In the genomic region with DNA sequence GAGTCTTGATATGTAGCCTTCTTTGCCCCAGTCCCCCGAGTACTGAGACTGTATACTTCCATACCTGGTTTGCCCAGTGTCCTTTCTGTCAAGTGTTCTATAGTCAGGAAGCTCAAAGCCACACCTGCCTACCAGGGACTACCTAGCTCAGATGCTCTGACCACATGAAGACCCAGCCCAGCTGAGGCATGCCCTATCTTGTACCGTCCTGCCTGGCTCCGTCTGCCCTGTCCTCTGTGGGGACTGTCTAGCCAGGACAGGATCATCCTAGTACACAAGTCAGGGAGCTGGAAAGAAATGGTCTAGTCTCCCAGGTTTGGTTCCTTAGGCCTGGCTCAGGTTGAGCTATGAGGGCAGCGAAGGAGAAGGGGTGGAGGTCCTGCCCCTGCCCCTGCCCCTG, we compare ENCODE assay signal across 26 mouse cellular contexts. TPM values are rescaled to one million over a fixed set of nuclear protein-coding genes. Genes with fewer than 3 reads are reported as not detected.
DNase-seq lines count a peak whose midpoint lies in the region; ATAC-seq and TF ChIP-seq lines count a peak whose summit lies in the region.
"Had no signal": no experiment of that assay in that cellular context is flagged by ENCODE, and none has a peak within 500 bp of the region (broad histone marks: within the 10 kb centered on the region; RNA-seq: fewer than 3 reads in every experiment).

No protein-coding gene starts in this region.

- no peak overlapping the region for H3K4me2 ChIP-seq in heart, embryonic 11.5 days
- no peak overlapping the region for H3K4me2 ChIP-seq in heart, embryonic 15.5 days
- H3K4me2 ChIP-seq in heart, postnatal 0 days (ENCODE audit: low read depth, low read length), result no peak overlapping the region

- H3K36me3 ChIP-seq in heart, embryonic 11.5 days (ENCODE audit: control insufficient read depth, insufficient read depth, low read length), result peaks cover 2% of the 10 kb centered on the region; the same call in 1 of the 2 replicates
- H3K36me3 ChIP-seq in heart, embryonic 15.5 days, result 0 out of 2 replicates have a peak, but pooled peaks cover 2% of the 10 kb centered on the region
- H3K36me3 ChIP-seq in heart, postnatal 0 days (replicated peaks; ENCODE audit: control insufficient read depth, insufficient read depth, low read length), result 0 out of 2 replicates have a peak, but pooled peaks cover 4% of the 10 kb centered on the region
- no peaks in the 10 kb centered on the region for H3K36me3 ChIP-seq in kidney, adult 2 months (ENCODE audit: control insufficient read depth, insufficient read depth, low read length)
- H3K36me3 ChIP-seq: embryonic facial prominence, embryonic 15.5 days; forebrain, embryonic 10.5 days; forebrain, embryonic 15.5 days; G1E; hindbrain, embryonic 15.5 days had no signal

- no peak for TF ChIP-seq CTCF in gastrocnemius, adult 2 months (IDR thresholded peaks at IDR 0.05)
- no peak for TF ChIP-seq CTCF in heart, postnatal 0 days (IDR thresholded peaks at IDR 0.05; ENCODE audit: low read depth)
- no peak for TF ChIP-seq CTCF in kidney, adult 2 months (conservative IDR thresholded peaks at IDR 0.05; ENCODE audit: insufficient read depth, insufficient read length, low read depth, low read length)

- H3K27ac ChIP-seq in gastrocnemius, adult 2 months, result peak overlapping the region; percentile 82
- H3K27ac ChIP-seq in heart, embryonic 11.5 days (ENCODE audit: low read depth, low read length), result peak overlapping the region; percentile 32
- H3K27ac ChIP-seq in heart, embryonic 15.5 days, result peak overlapping the region; percentile 72
- H3K27ac ChIP-seq in heart, postnatal 0 days (ENCODE audit: low read depth), result peak overlapping the region; percentile 74
- no peak overlapping the region for H3K27ac ChIP-seq in kidney, adult 2 months (ENCODE audit: insufficient read depth, low read depth, low read length)
- H3K27ac ChIP-seq: embryonic facial prominence, embryonic 15.5 days; forebrain, embryonic 10.5 days; forebrain, embryonic 15.5 days; hindbrain, embryonic 15.5 days had no signal

- H3K9ac ChIP-seq in heart, embryonic 11.5 days (ENCODE audit: low read depth, low read length), result 0 out of 2 replicates have a peak overlapping the region, but pooled peaks have one; percentile 56
- peak overlapping the region; percentile 29; the same call in 1 of the 2 replicates for H3K9ac ChIP-seq in heart, embryonic 15.5 days
- H3K9ac ChIP-seq in heart, postnatal 0 days (replicated peaks; ENCODE audit: low read depth, low read length), result no peak overlapping the region
- H3K9ac ChIP-seq: embryonic facial prominence, embryonic 15.5 days had no signal

- intact Hi-C loops in gastrocnemius, adult 2 months (cut with DNase I), result no loop called here
- intact Hi-C loops in heart, postnatal 25 days (cut with DNase I), result loop anchor here (5.0 kb wide), 1 partner anchor 111 kb away; no protein-coding TSS in a partner anchor

- no peak for TF ChIP-seq POLR2A in kidney, adult 2 months (IDR thresholded peaks at IDR 0.05; ENCODE audit: low read depth, low read length)

- peak; percentile 15; the same call in 1 of the 2 replicates for TF ChIP-seq EP300 in heart, postnatal 0 days (IDR thresholded peaks at IDR 0.05; ENCODE audit: low read depth)

- DNase-seq in gastrocnemius, adult 2 months, result no peak
- no peak for DNase-seq in gastrocnemius, adult 8-10 months (ENCODE audit: low spot score in 2 of 2)
- DNase-seq in heart, postnatal 25 days (ENCODE audit: low spot score), result no peak
- no peak for DNase-seq in heart, adult 18-20 months
- DNase-seq in heart, postnatal 0 days (ENCODE audit: low spot score), result no peak
- no peak for DNase-seq in kidney, adult 2 months
- DNase-seq: adrenal gland, adult 8-10 months; adrenal gland, postnatal 36 days; B cell, adult 2 months; cerebellum, postnatal 10 days; gastrocnemius, postnatal 14 days; kidney, adult 8-10 months had no signal

- ATAC-seq in heart, embryonic 11.5 days (replicated peaks; ENCODE audit: insufficient number of reproducible peaks, low FRiP score, low TSS enrichment), result no peak
- no peak; the same call in 1 of the 2 replicates for ATAC-seq in heart, embryonic 15.5 days (replicated peaks; ENCODE audit: insufficient number of reproducible peaks, insufficient read depth, low FRiP score, low read depth)
- no peak for ATAC-seq in heart, postnatal 0 days (ENCODE audit: insufficient read depth, low read depth)
- ATAC-seq: CD4-positive, CD25-positive, alpha-beta regulatory T cell, adult 4 months; forebrain, embryonic 15.5 days; intestine, embryonic 16.5 days had no signal

- no peaks in the 10 kb centered on the region for H3K9me3 ChIP-seq in heart, embryonic 11.5 days (replicated peaks; ENCODE audit: control insufficient read depth, low read length)
- H3K9me3 ChIP-seq in heart, embryonic 15.5 days (replicated peaks), result no peaks in the 10 kb centered on the region
- H3K9me3 ChIP-seq in heart, postnatal 0 days (replicated peaks; ENCODE audit: control insufficient read depth, low read length), result no peaks in the 10 kb centered on the region
- H3K9me3 ChIP-seq: embryonic facial prominence, embryonic 15.5 days; forebrain, embryonic 10.5 days; forebrain, embryonic 15.5 days; G1E; hindbrain, embryonic 15.5 days had no signal

- H3K27me3 ChIP-seq in heart, embryonic 11.5 days (ENCODE audit: control insufficient read depth, insufficient read depth, low read length), result no peaks in the 10 kb centered on the region
- no peaks in the 10 kb centered on the region for H3K27me3 ChIP-seq in heart, embryonic 15.5 days
- no peaks in the 10 kb centered on the region for H3K27me3 ChIP-seq in heart, postnatal 0 days (ENCODE audit: control insufficient read depth, insufficient read depth, low read length)
- H3K27me3 ChIP-seq in kidney, adult 2 months (replicated peaks; ENCODE audit: control insufficient read depth, insufficient read depth, low read length), result no peaks in the 10 kb centered on the region
- H3K27me3 ChIP-seq: forebrain, embryonic 15.5 days; hindbrain, embryonic 15.5 days had no signal

- H3K4me1 ChIP-seq in heart, embryonic 11.5 days (ENCODE audit: control insufficient read depth, insufficient read depth, low read length), result peaks cover 70% of the 10 kb centered on the region
- H3K4me1 ChIP-seq in heart, embryonic 15.5 days (replicated peaks), result peaks cover 93% of the 10 kb centered on the region
- peaks cover 42% of the 10 kb centered on the region for H3K4me1 ChIP-seq in heart, postnatal 0 days (ENCODE audit: control insufficient read depth, insufficient read depth)
- no peaks in the 10 kb centered on the region for H3K4me1 ChIP-seq in kidney, adult 2 months (ENCODE audit: control insufficient read depth, insufficient read depth, low read length)
- H3K4me1 ChIP-seq: hindbrain, embryonic 15.5 days had no signal

- H3K4me3 ChIP-seq in gastrocnemius, adult 2 months, result peak overlapping the region; percentile 38
- H3K4me3 ChIP-seq in heart, embryonic 11.5 days (ENCODE audit: low read depth, low read length), result no peak overlapping the region
- H3K4me3 ChIP-seq in heart, embryonic 15.5 days, result no peak overlapping the region
- no peak overlapping the region for H3K4me3 ChIP-seq in heart, postnatal 0 days (ENCODE audit: low read depth, low read length)
- H3K4me3 ChIP-seq in kidney, adult 2 months (ENCODE audit: insufficient read depth, low read depth, low read length), result no peak overlapping the region
- H3K4me3 ChIP-seq: erythroblast, embryonic 14.5 days had no signal

- WGBS in heart, embryonic 11.5 days (ENCODE audit: insufficient replicate concordance), result 59% methylated on average over 4 of the region's 4 CpGs
- 44% methylated on average over 4 of the region's 4 CpGs for WGBS in heart, embryonic 15.5 days
- 48% methylated on average over 4 of the region's 4 CpGs for WGBS in heart, postnatal 0 days
- WGBS in kidney, adult 2 months, result 80% methylated on average over 4 of the region's 4 CpGs

RNA-seq across cellular contexts. Expression of a gene that starts 19.9 kb away (rescaled TPM):
- total RNA-seq in gastrocnemius, adult 2 months (2021), result 1,000 to 10,000 TPM; 1,886 to 2,548 TPM
- 1,000 to 10,000 TPM; 1,553 to 2,052 (median 1,838) TPM for total RNA-seq in gastrocnemius, adult 8-10 months (2022)
- 221 and 225 TPM in 2 replicates for polyA plus RNA-seq in heart, embryonic 11.5 days (2014; fragmentation: Nextera tagmentation; extraction: Ambion mirVana)
- 1,000 to 10,000 TPM; 1,007 to 1,096 TPM for total RNA-seq in heart, postnatal 25 days (2021)
- 300 and 308 TPM in 2 replicates for polyA plus RNA-seq in heart, embryonic 15.5 days (2015; fragmentation: Nextera tagmentation; extraction: Ambion mirVana)
- total RNA-seq in heart, adult 18-20 months (2021), result 1,000 to 10,000 TPM; 1,008 to 1,034 TPM
- total RNA-seq in heart, postnatal 0 days (2014; rRNA removed; ENCODE audit: low replicate concordance), result 518 and 526 TPM in 2 replicates
- polyA plus RNA-seq in heart, postnatal 0 days (2015; fragmentation: Nextera tagmentation; extraction: Ambion mirVana), result 376 and 380 TPM in 2 replicates
- polyA plus RNA-seq in kidney, adult 2 months (2012; rRNA removed), result 1.9 and 26.0 TPM in 2 replicates
- polyA plus RNA-seq: CD4-positive, CD25-positive, alpha-beta regulatory T cell, adult 4 months; erythroblast, embryonic 14.5 days; G1E had no signal

RNA-seq across cellular contexts. Expression of a gene that starts 31.3 kb away (rescaled TPM):
- not detected for total RNA-seq in gastrocnemius, adult 2 months (2021)
- total RNA-seq in gastrocnemius, adult 8-10 months (2022), result not detected
- 4.1 and 4.2 TPM in 2 replicates for polyA plus RNA-seq in heart, embryonic 11.5 days (2014; fragmentation: Nextera tagmentation; extraction: Ambion mirVana)
- 1 to 10 TPM; 2.6 to 2.9 TPM for total RNA-seq in heart, postnatal 25 days (2021)
- 5.0 and 5.6 TPM in 2 replicates for polyA plus RNA-seq in heart, embryonic 15.5 days (2015; fragmentation: Nextera tagmentation; extraction: Ambion mirVana)
- total RNA-seq in heart, adult 18-20 months (2021), result 1 to 10 TPM; 1.9 to 2.5 TPM
- 5.9 and 8.6 TPM in 2 replicates for total RNA-seq in heart, postnatal 0 days (2014; rRNA removed; ENCODE audit: low replicate concordance)
- polyA plus RNA-seq in heart, postnatal 0 days (2015; fragmentation: Nextera tagmentation; extraction: Ambion mirVana), result 8.4 and 8.7 TPM in 2 replicates
- 0.10 TPM in 1 of 2 replicates, not detected in the other for polyA plus RNA-seq in kidney, adult 2 months (2012; rRNA removed)
- total RNA-seq: adrenal gland, postnatal 36 days; gastrocnemius, postnatal 14 days had no signal
- polyA plus RNA-seq: CD4-positive, CD25-positive, alpha-beta regulatory T cell, adult 4 months; embryonic facial prominence, embryonic 11.5 days; erythroblast, embryonic 14.5 days; forebrain, embryonic 15.5 days; G1E; gonadal fat pad, adult 2 months; hindbrain, embryonic 11.5 days; hindbrain, embryonic 15.5 days had no signal

RNA-seq across cellular contexts. Expression of a gene that starts 46.0 kb away (rescaled TPM):
- not detected for total RNA-seq in gastrocnemius, adult 2 months (2021)
- total RNA-seq in gastrocnemius, adult 8-10 months (2022), result not detected
- polyA plus RNA-seq in heart, embryonic 11.5 days (2014; fragmentation: Nextera tagmentation; extraction: Ambion mirVana), result not detected in 2 replicates
- not detected for total RNA-seq in heart, postnatal 25 days (2021)
- not detected in 2 replicates for polyA plus RNA-seq in heart, embryonic 15.5 days (2015; fragmentation: Nextera tagmentation; extraction: Ambion mirVana)
- total RNA-seq in heart, adult 18-20 months (2021), result not detected
- total RNA-seq in heart, postnatal 0 days (2014; rRNA removed; ENCODE audit: low replicate concordance), result not detected in 2 replicates
- polyA plus RNA-seq in heart, postnatal 0 days (2015; fragmentation: Nextera tagmentation; extraction: Ambion mirVana), result not detected in 2 replicates
- polyA plus RNA-seq in kidney, adult 2 months (2012; rRNA removed), result not detected in 2 replicates
- total RNA-seq: adrenal gland, adult 8-10 months; adrenal gland, postnatal 36 days; G1E; gastrocnemius, postnatal 14 days had no signal
- polyA plus RNA-seq: CD4-positive, CD25-positive, alpha-beta regulatory T cell, adult 4 months; cerebellum, adult 2 months; embryonic facial prominence, embryonic 11.5 days; embryonic facial prominence, embryonic 15.5 days; forebrain, embryonic 10.5 days; forebrain, embryonic 15.5 days; G1E; hindbrain, embryonic 11.5 days; hindbrain, embryonic 15.5 days; intestine, embryonic 16.5 days had no signal
